Comparison of ENCODE assay signal across 9 mouse cellular contexts in the genomic region with DNA sequence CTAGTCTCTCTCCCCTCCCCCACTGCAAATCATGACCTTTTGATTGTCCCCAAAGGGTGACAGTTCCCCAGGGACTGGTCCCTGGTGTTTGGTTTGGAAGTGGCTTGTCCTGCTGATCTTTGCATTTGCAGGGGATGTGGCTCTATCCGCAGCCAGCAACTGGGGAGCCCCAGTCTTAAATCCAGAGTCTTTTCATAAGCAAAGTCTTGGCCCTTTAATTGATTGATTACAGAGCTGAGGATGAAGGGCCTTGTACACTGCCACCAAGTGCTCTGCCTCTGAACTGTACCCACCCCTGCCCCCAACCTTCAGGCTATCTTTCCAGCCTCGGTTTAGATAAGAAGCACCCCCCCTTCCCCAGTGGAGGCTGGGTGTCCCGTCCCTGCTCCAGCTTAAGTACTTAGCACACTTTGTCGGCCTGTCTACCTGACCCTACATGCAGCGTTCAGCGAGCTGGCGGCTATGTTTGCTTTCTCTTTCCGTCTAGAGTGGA. TPM values are rescaled to one million over a fixed set of nuclear protein-coding genes. Genes with fewer than 3 reads are reported as not detected.
DNase-seq lines count a peak whose midpoint lies in the region; ATAC-seq and TF ChIP-seq lines count a peak whose summit lies in the region.
"Had no signal": no experiment of that assay in that cellular context is flagged by ENCODE, and none has a peak within 500 bp of the region (broad histone marks: within the 10 kb centered on the region; RNA-seq: fewer than 3 reads in every experiment).

No protein-coding gene starts in this region.

- H3K27ac ChIP-seq in kidney, embryonic 15.5 days = peak overlapping the region; percentile 91
- peak overlapping the region; percentile 91 for H3K27ac ChIP-seq in lung, embryonic 15.5 days

- 10% methylated on average over 8 of the region's 8 CpGs for WGBS in kidney, embryonic 15.5 days
- 16% methylated on average over 8 of the region's 8 CpGs for WGBS in lung, embryonic 15.5 days

- H3K4me3 ChIP-seq in E14TG2a.4 (replicated peaks; ENCODE audit: low read length) = peak overlapping the region; percentile 74
- H3K4me3 ChIP-seq in kidney, embryonic 15.5 days (replicated peaks) = no peak overlapping the region
- no peak overlapping the region for H3K4me3 ChIP-seq in lung, embryonic 15.5 days

- no peak overlapping the region for H3K9ac ChIP-seq in kidney, embryonic 15.5 days
- H3K9ac ChIP-seq in lung, embryonic 15.5 days = no peak overlapping the region

- peaks cover 32% of the 10 kb centered on the region for H3K36me3 ChIP-seq in E14TG2a.4 (ENCODE audit: insufficient read depth, low read length)
- H3K36me3 ChIP-seq in kidney, embryonic 15.5 days = no peaks in the 10 kb centered on the region
- no peaks in the 10 kb centered on the region for H3K36me3 ChIP-seq in lung, embryonic 15.5 days

- peak overlapping the region; percentile 40 for H3K4me2 ChIP-seq in kidney, embryonic 15.5 days
- peak overlapping the region; percentile 29 for H3K4me2 ChIP-seq in lung, embryonic 15.5 days

- H3K4me1 ChIP-seq in E14TG2a.4 (replicated peaks; ENCODE audit: low read depth, low read length) = peaks cover 100% of the 10 kb centered on the region
- H3K4me1 ChIP-seq in kidney, embryonic 15.5 days = peaks cover 90% of the 10 kb centered on the region
- H3K4me1 ChIP-seq in lung, embryonic 15.5 days = peaks cover 95% of the 10 kb centered on the region

- DNase-seq in R1 (ENCODE audit: low read depth, low spot score) = peak; percentile 81
- no peak for DNase-seq in thymus, adult 18-20 months
- no peak for DNase-seq in left cerebral cortex, postnatal 25 days (ENCODE audit: low spot score in 2 of 2)
- DNase-seq in right cerebral cortex, postnatal 10 days (ENCODE audit: low spot score in 2 of 2) = no peak
- DNase-seq in left cerebral cortex, adult 8-10 months (ENCODE audit: low spot score in 2 of 2) = no peak
- DNase-seq: right cerebral cortex, adult 18-20 months had no signal

- no peaks in the 10 kb centered on the region for H3K27me3 ChIP-seq in E14TG2a.4 (ENCODE audit: insufficient read depth, low read length)
- no peaks in the 10 kb centered on the region for H3K27me3 ChIP-seq in kidney, embryonic 15.5 days
- H3K27me3 ChIP-seq in lung, embryonic 15.5 days = no peaks in the 10 kb centered on the region

- intact Hi-C loops in left cerebral cortex, postnatal 25 days (cut with DNase I) = no loop called here

- ATAC-seq in kidney, embryonic 15.5 days (replicated peaks; ENCODE audit: low FRiP score) = no peak
- ATAC-seq in lung, embryonic 15.5 days (ENCODE audit: borderline replicate concordance, extremely low read depth, low FRiP score, low TSS enrichment) = peak; percentile 20; the same call in 1 of the 2 replicates

- TF ChIP-seq CTCF in E14TG2a.4 (conservative IDR thresholded peaks at IDR 0.05; ENCODE audit: low read length) = no peak

- no peaks in the 10 kb centered on the region for H3K9me3 ChIP-seq in E14TG2a.4 (ENCODE audit: low read length)
- H3K9me3 ChIP-seq in kidney, embryonic 15.5 days (replicated peaks) = no peaks in the 10 kb centered on the region
- H3K9me3 ChIP-seq in lung, embryonic 15.5 days = no peaks in the 10 kb centered on the region

RNA-seq across cellular contexts. Expression of a gene that starts 9.2 kb away (rescaled TPM):
- polyA plus RNA-seq in kidney, embryonic 15.5 days (2015; fragmentation: Nextera tagmentation; extraction: Ambion mirVana) = 39.1 and 41.0 TPM in 2 replicates
- polyA plus RNA-seq in lung, embryonic 15.5 days (2015; fragmentation: Nextera tagmentation; extraction: Ambion mirVana) = 35.1 and 40.1 TPM in 2 replicates
- total RNA-seq in left cerebral cortex, postnatal 25 days (2021) = 1 to 10 TPM; 3.7 to 4.0 TPM
- total RNA-seq in left cerebral cortex, adult 8-10 months (2022) = 1 to 10 TPM; 2.5 to 5.2 (median 4.6) TPM

RNA-seq across cellular contexts. Expression of a gene that starts 18.5 kb away (rescaled TPM):
- polyA plus RNA-seq in kidney, embryonic 15.5 days (2015; fragmentation: Nextera tagmentation; extraction: Ambion mirVana) = 37.3 and 39.8 TPM in 2 replicates
- 37.3 and 43.0 TPM in 2 replicates for polyA plus RNA-seq in lung, embryonic 15.5 days (2015; fragmentation: Nextera tagmentation; extraction: Ambion mirVana)
- 10 to 100 TPM; 12.5 to 12.7 TPM for total RNA-seq in left cerebral cortex, postnatal 25 days (2021)
- total RNA-seq in left cerebral cortex, adult 8-10 months (2022) = 10 to 100 TPM; 12.4 to 17.1 (median 14.5) TPM

RNA-seq across cellular contexts. Expression of a gene that starts 19.6 kb away (rescaled TPM):
- 17.3 and 20.9 TPM in 2 replicates for polyA plus RNA-seq in kidney, embryonic 15.5 days (2015; fragmentation: Nextera tagmentation; extraction: Ambion mirVana)
- polyA plus RNA-seq in lung, embryonic 15.5 days (2015; fragmentation: Nextera tagmentation; extraction: Ambion mirVana) = 19.0 and 19.6 TPM in 2 replicates
- total RNA-seq in left cerebral cortex, postnatal 25 days (2021) = 10 to 100 TPM; 18.8 to 20.7 TPM
- 10 to 100 TPM; 18.2 to 18.9 (median 18.4) TPM for total RNA-seq in left cerebral cortex, adult 8-10 months (2022)

RNA-seq across cellular contexts. Expression of a gene that starts 25.1 kb away (rescaled TPM):
- 8.0 and 11.1 TPM in 2 replicates for polyA plus RNA-seq in kidney, embryonic 15.5 days (2015; fragmentation: Nextera tagmentation; extraction: Ambion mirVana)
- polyA plus RNA-seq in lung, embryonic 15.5 days (2015; fragmentation: Nextera tagmentation; extraction: Ambion mirVana) = 0.25 and 0.49 TPM in 2 replicates
- total RNA-seq in left cerebral cortex, postnatal 25 days (2021) = under 1 TPM; 0.11 to 0.23 TPM
- under 1 TPM; 0.07 to 0.89 (median 0.57) TPM for total RNA-seq in left cerebral cortex, adult 8-10 months (2022)
